Mouse (Mus musculus) hematopoietic multipotent progenitor cell, adult 10-12 weeks (in vitro differentiated cells): ENCODE results near the gene Gm42421. TPM values are rescaled to one million over a fixed set of nuclear protein-coding genes. Genes with fewer than 3 reads are reported as not detected.

Source experiments
- polyA plus RNA-seq: library from polyadenylated mRNA; stranded (reverse); fragments of >175 nt; gene quantifications from 2 replicates; pipeline ENCODE4 v1.2.3, GENCODE M21; 2012; ENCODE audit warnings: low replicate concordance

Gm42421 gene
- polyA plus RNA-seq = 0.22 TPM in 1 of 2 replicates, not detected in the other

GRCm38 (mm10) chr5:143927875-143928274 is at the start of gene Gm42421:
TSS of gene Gm42421 (plus strand) at chr5:143928175.

GRCm38 (mm10) chr5:143897635-143898330 is 30.2 kb upstream of the Gm42421 start, which contains the start of gene Ankrd61:
TSS of gene Ankrd61 (minus strand) at chr5:143897685.

DNA sequence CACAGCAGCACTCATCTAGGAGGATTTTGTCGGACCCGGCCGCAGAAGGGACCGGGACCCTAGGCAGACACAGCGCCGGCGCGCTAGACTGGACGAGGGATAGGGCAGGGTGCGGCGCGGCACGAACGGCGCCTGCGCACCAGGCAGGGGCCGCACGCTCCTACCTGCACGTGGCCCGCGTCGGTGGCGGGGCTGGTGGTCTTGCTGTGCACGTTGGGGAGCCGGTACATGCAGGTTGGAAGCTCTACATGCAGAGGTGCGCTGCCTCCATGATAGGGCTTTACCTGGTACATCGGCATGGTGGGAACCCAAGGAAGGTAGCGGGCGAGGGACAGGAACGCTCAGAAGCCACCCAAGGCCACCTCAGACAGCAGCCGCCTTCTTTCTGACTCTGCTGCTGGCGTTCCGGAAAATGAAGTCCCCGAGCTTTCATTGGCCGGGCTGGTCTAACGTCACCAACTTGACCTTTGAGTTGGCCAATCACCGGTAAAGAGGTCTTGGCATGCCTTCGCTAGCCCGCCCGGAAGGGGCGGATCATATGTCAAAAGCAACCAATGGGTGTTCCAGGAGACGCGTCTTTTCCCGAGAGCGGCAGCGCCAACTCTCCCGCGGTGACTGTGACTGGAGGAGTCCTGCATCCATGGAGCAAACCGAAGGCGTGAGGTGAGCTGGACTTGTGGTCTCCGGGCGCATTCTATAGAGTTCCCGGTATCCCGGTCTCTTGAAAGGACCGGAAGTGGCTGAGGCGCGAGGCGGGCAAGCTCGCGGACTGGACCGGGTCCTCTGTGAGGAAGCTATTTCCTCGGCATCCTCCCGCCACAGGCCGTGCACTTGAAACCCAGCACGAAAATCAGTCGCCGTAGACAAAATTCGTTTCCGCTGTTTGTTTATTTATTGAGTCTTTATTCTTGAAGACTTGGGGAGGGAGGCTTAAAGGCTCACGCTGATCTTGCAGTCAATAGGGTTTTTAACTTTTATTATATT is 18.3 kb upstream of the Gm42421 start, which contains the start of the genes Aimp2 and Pms2:
TSS of gene Aimp2 (minus strand) at position 431 of the 984 bp plus-strand sequence.
TSS of gene Pms2 (plus strand) at position 548 of the 984 bp plus-strand sequence.

GRCm38 (mm10) chr5:143932831-143933230 is 4.9 kb downstream of the Gm42421 start, which contains the start of gene Rsph10b:
TSS of gene Rsph10b (plus strand) at chr5:143933035.

Other genes with a start within 250 kb of the Gm42421 start
- gene Usp42, start 195.9 kb upstream of the Gm42421 start, polyA plus RNA-seq = 18.3 and 39.3 TPM in 2 replicates
- gene Eif2ak1, start 110.4 kb upstream of the Gm42421 start, polyA plus RNA-seq = 18.1 and 30.6 TPM in 2 replicates
- 0.30 TPM in 1 of 2 replicates, not detected in the other for gene Ankrd61, start 30.5 kb upstream of the Gm42421 start, polyA plus RNA-seq
- gene Aimp2, start 18.3 kb upstream of the Gm42421 start, polyA plus RNA-seq = 9.1 and 36.3 TPM in 2 replicates
- gene Pms2, start 18.2 kb upstream of the Gm42421 start, polyA plus RNA-seq = 0.75 and 2.8 TPM in 2 replicates
- gene Rsph10b, start 4.9 kb downstream of the Gm42421 start, polyA plus RNA-seq = 0.04 and 0.09 TPM in 2 replicates
- gene Ccz1, start 86.7 kb downstream of the Gm42421 start, polyA plus RNA-seq = 46.0 and 76.8 TPM in 2 replicates
- gene Ocm, start 98.5 kb downstream of the Gm42421 start, polyA plus RNA-seq = not detected in 2 replicates
- gene Lmtk2, start 172.3 kb downstream of the Gm42421 start, polyA plus RNA-seq = 14.9 and 17.7 TPM in 2 replicates